1 mouse cellular context compared by ENCODE assay signal in genomic region chr13:19649824-19650223, GRCm38 (mm10).
A peak's percentile ranks its signal among the peaks of the same experiment; 100 is the strongest.
TF ChIP-seq lines count a peak whose summit lies in the region.

No protein-coding gene starts in this region.

TF ChIP-seq in MEL, 35 proteins besides CTCF, POLR2A, EP300 and RAD21 (continued from another document):
- TF ChIP-seq MAFK (IDR thresholded peaks at IDR 0.05; ENCODE audit: borderline replicate concordance, low read depth, low read length) = peak; percentile 75; the same call in 1 of the 2 replicates
- 0 out of 2 replicates have a peak, but pooled peaks have one; percentile 20 for TF ChIP-seq MYB (IDR thresholded peaks at IDR 0.05; ENCODE audit: low read depth, low read length)
- no peak for TF ChIP-seq MEF2A (IDR thresholded peaks at IDR 0.05; ENCODE audit: extremely low read depth, insufficient replicate concordance, low read depth, low read length, poor library complexity, severe bottlenecking)
- TF ChIP-seq TCF12 (IDR thresholded peaks at IDR 0.05; ENCODE audit: low read depth, low read length) = peak; percentile 93
